Mouse (Mus musculus) embryonic facial prominence, embryonic 15.5 days (tissue): ENCODE results near the gene Senp7. TPM values are rescaled to one million over a fixed set of nuclear protein-coding genes. Genes with fewer than 3 reads are reported as not detected.

Experiments
- ATAC-seq: fragments of 200-750 bp; cut with Nextera tagmentation; 2 replicates; pipeline ENCODE4 v1.8.0; 2017; ENCODE audit warnings: low read depth, moderate TSS enrichment; ENCODE audit not compliant: insufficient number of reproducible peaks, low FRiP score, low TSS enrichment
- H3K27ac ChIP-seq: fragments of 300-500 bp; sonication (generic); replicated peaks from 2 replicates; pipeline ENCODE4 v1.5.1; 2015; ENCODE audit warnings: mild to moderate bottlenecking, inconsistent platforms
- H3K27me3 ChIP-seq: fragments of 300-500 bp; sonication (generic); 2 replicates; pipeline ENCODE4 v1.6.1; 2015; ENCODE audit warnings: inconsistent platforms
- H3K36me3 ChIP-seq: fragments of 300-500 bp; sonication (generic); 2 replicates; pipeline ENCODE4 v1.6.1; 2015; ENCODE audit warnings: mild to moderate bottlenecking, inconsistent platforms
- H3K4me1 ChIP-seq: fragments of 300-500 bp; sonication (generic); 2 replicates; pipeline ENCODE4 v1.6.1; 2015; ENCODE audit warnings: inconsistent platforms
- H3K4me2 ChIP-seq: fragments of 300-500 bp; sonication (generic); replicated peaks from 2 replicates; pipeline ENCODE4 v1.6.1; 2015; ENCODE audit warnings: mild to moderate bottlenecking, inconsistent platforms
- H3K4me3 ChIP-seq: fragments of 300-500 bp; sonication (generic); replicated peaks from 2 replicates; pipeline ENCODE4 v1.5.1; 2015; ENCODE audit warnings: mild to moderate bottlenecking, inconsistent platforms
- H3K9ac ChIP-seq: fragments of 300-500 bp; sonication (generic); 2 replicates; pipeline ENCODE4 v1.6.1; 2015; ENCODE audit warnings: inconsistent platforms
- H3K9me3 ChIP-seq: fragments of 300-500 bp; sonication (generic); replicated peaks from 2 replicates; pipeline ENCODE4 v1.6.1; 2016; ENCODE audit warnings: inconsistent platforms
- WGBS: fragments of 180-500 bp; shearing (Covaris S2); methylation state at CpG from one replicate; pipeline ENCODE4 v1.1.7; 2015; 5-methylcytosine and 5-hydroxymethylcytosine counted together
- polyA plus RNA-seq: library from polyadenylated mRNA; unstranded; fragments of >200 nt; fragmentation: Nextera tagmentation; extraction: Ambion mirVana; gene quantifications from 2 replicates; pipeline ENCODE4 v1.2.1, GENCODE M21; 2015

The Senp7 gene
- polyA plus RNA-seq, 1 experiment from 2014 or later = 33.1 TPM

- H3K27ac ChIP-seq = no peak overlapping the region
- H3K36me3 ChIP-seq = peaks cover 23% of the 10 kb centered on the region
- no peaks in the 10 kb centered on the region for H3K9me3 ChIP-seq
- peak overlapping the region; percentile 57 for H3K4me2 ChIP-seq
- H3K27me3 ChIP-seq = no peaks in the 10 kb centered on the region
- H3K9ac ChIP-seq = peak overlapping the region; percentile 88; the same call in 1 of the 2 replicates
- H3K4me3 ChIP-seq = peak overlapping the region; percentile 91
- H3K4me1 ChIP-seq = peaks cover 16% of the 10 kb centered on the region
- WGBS = 57% methylated on average over 6 of the region's 6 CpGs
- no peak for ATAC-seq
These were observed 11.6 kb upstream of the Senp7 start for GRCm38 (mm10) chr16:56036501-56036900.

- WGBS = under 1% methylated on average over 63 of the region's 63 CpGs
- Histone ChIP-seq H3K9me3 (no peaks in the 10 kb centered on the region), H3K27ac (peak within 1 kb of the TSS; percentile 94), H3K4me2 (peak within 1 kb of the TSS; percentile 57), H3K9ac (peak within 1 kb of the TSS; percentile 88), H3K36me3 (peaks cover 16% of the 10 kb centered on the region), H3K4me3 (peak within 1 kb of the TSS; percentile 91), H3K27me3 (no peaks in the 10 kb centered on the region), H3K4me1 (peaks cover 16% of the 10 kb centered on the region)
- peak; percentile 99 for ATAC-seq
These were observed 10.8 kb upstream of the Senp7 start, which contains the start of gene Trmt10c for GRCm38 (mm10) chr16:56037138-56038010. Trmt10c (minus strand) TSS chr16:56037819.

- H3K27ac ChIP-seq = peak overlapping the region; percentile 94
- H3K4me1 ChIP-seq = peaks cover 16% of the 10 kb centered on the region
- H3K9ac ChIP-seq = peak overlapping the region; percentile 88
- H3K4me3 ChIP-seq = peak overlapping the region; percentile 91
- H3K9me3 ChIP-seq = no peaks in the 10 kb centered on the region
- peak overlapping the region; percentile 57 for H3K4me2 ChIP-seq
- no peak for ATAC-seq
- WGBS = 27% methylated on average over 8 of the region's 8 CpGs
- H3K27me3 ChIP-seq = no peaks in the 10 kb centered on the region
- H3K36me3 ChIP-seq = peaks cover 12% of the 10 kb centered on the region
These were observed 10.0 kb upstream of the Senp7 start for GRCm38 (mm10) chr16:56038090-56038489.

DNA sequence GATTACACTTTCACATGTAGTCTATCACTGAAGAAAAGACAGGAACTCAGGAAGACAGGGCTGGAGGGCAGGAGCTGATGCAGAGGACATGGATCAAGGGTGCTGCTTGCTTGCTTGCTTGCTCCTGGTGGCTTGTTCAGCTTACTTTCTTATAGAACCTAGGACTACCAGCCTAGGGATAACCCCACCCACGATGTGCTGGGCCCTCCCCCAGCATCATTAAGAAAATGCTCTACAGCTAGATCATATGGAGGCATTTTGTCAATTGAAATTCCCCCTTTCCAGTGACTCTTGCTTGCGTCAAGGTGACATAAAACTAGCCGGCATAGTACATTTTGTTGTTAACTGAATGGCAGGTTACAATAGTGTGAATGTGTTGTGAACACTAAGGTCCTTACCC lies 7.8 kb downstream of the Senp7 start:
- H3K4me3 ChIP-seq = no peak overlapping the region
- ATAC-seq = no peak
- H3K4me1 ChIP-seq = no peaks in the 10 kb centered on the region
- H3K36me3 ChIP-seq = no peaks in the 10 kb centered on the region
- no peak overlapping the region for H3K9ac ChIP-seq
- no peaks in the 10 kb centered on the region for H3K9me3 ChIP-seq
- H3K27ac ChIP-seq = no peak overlapping the region
- WGBS = 79% methylated on average over 3 of the region's 3 CpGs
- no peak overlapping the region for H3K4me2 ChIP-seq
- no peaks in the 10 kb centered on the region for H3K27me3 ChIP-seq

GRCm38 (mm10) chr16:56056944-56057590 lies 8.9 kb downstream of the Senp7 start:
- Histone ChIP-seq H3K27ac (no peak overlapping the region), H3K27me3 (no peaks in the 10 kb centered on the region), H3K4me2 (no peak overlapping the region), H3K9ac (no peak overlapping the region), H3K9me3 (no peaks in the 10 kb centered on the region), H3K4me3 (no peak overlapping the region), H3K4me1 (no peaks in the 10 kb centered on the region), H3K36me3 (no peaks in the 10 kb centered on the region)
- ATAC-seq = no peak
- WGBS = 59% methylated on average over 7 of the region's 7 CpGs

GRCm38 (mm10) chr16:56058151-56058550 lies 10.0 kb downstream of the Senp7 start:
- Histone ChIP-seq H3K4me1 (no peaks in the 10 kb centered on the region), H3K27me3 (no peaks in the 10 kb centered on the region), H3K9ac (no peak overlapping the region), H3K27ac (no peak overlapping the region), H3K36me3 (no peaks in the 10 kb centered on the region), H3K4me3 (no peak overlapping the region), H3K4me2 (no peak overlapping the region), H3K9me3 (no peaks in the 10 kb centered on the region)
- 81% methylated on average over 10 of the region's 10 CpGs for WGBS
- no peak for ATAC-seq

DNA sequence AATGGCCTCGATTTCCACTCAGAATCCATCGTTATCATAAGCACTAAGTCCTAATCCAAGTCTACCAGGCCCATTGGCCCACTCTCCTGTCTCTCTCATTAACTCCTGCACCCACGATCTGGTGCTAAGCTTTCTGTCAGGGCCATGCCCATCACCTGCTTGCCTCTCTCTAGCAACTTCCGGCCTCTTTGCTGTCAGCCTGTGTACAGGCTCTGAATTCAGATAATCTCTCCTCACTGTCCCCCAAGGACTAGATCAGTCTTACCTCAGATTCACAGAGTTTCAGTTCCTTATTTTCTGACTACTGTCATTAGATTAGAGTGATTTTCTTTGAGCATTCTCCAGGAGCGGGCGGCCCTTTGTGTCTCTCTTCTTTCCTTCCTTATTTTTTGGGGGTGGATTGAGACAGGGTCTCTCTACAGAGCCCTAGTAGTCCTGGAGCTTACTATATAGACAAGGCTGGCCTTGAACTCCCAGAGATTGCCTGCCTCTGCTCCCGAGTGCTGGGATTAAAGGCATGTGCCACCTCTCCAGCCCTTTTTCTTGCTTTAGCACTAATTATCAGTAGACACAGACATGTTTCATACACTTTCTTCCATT lies 14.0 kb downstream of the Senp7 start:
- no peaks in the 10 kb centered on the region for H3K9me3 ChIP-seq
- H3K4me2 ChIP-seq = no peak overlapping the region
- WGBS = 71% methylated on average over 7 of the region's 7 CpGs
- H3K27ac ChIP-seq = no peak overlapping the region
- H3K36me3 ChIP-seq = no peaks in the 10 kb centered on the region
- no peak overlapping the region for H3K9ac ChIP-seq
- H3K4me3 ChIP-seq = no peak overlapping the region
- no peak for ATAC-seq
- no peaks in the 10 kb centered on the region for H3K27me3 ChIP-seq
- no peaks in the 10 kb centered on the region for H3K4me1 ChIP-seq

GRCm38 (mm10) chr16:56062981-56063380 lies 14.8 kb downstream of the Senp7 start:
- Histone ChIP-seq H3K36me3 (no peaks in the 10 kb centered on the region), H3K27me3 (no peaks in the 10 kb centered on the region), H3K27ac (no peak overlapping the region), H3K4me1 (no peaks in the 10 kb centered on the region), H3K4me2 (no peak overlapping the region), H3K9ac (no peak overlapping the region), H3K9me3 (no peaks in the 10 kb centered on the region), H3K4me3 (no peak overlapping the region)
- ATAC-seq = no peak
- 62% methylated on average over 11 of the region's 11 CpGs for WGBS

DNA sequence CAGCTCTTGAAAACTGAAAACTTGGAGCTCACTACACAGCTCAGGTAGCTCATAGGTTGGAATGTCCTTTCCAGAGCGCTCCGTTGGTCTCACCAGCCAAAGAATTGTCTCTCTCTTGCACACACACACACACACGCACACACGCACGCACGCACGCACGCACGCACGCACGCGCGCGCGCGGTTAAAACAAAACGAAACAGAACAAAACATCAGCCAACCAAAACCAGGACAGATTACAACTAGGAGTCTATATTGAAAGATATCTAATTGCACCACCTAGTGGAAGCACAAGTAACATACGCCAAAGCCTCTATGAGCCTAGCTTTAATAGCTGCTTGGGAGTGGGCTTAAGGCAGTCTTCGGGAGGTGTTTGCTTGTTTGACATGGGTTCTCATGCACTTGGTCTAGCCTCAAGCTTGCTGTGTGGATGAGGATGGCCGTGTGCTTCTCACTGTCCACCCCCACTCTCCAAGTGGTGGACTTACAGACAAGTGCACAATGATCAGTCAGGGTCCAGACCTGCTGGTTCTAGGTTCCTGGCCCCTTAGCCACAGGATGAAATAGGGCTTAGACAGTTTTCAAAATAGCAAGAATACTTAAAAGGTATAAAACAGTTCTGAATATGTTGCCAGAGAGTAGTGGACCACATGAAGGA lies 16.3 kb downstream of the Senp7 start:
- no peaks in the 10 kb centered on the region for H3K36me3 ChIP-seq
- 6% methylated on average over 20 of the region's 20 CpGs for WGBS
- H3K27me3 ChIP-seq = no peaks in the 10 kb centered on the region
- H3K4me1 ChIP-seq = no peaks in the 10 kb centered on the region
- ATAC-seq = peak; percentile 85
- peak overlapping the region; percentile 68; the same call in 1 of the 2 replicates for H3K27ac ChIP-seq
- H3K4me2 ChIP-seq = peak overlapping the region; percentile 63
- peak overlapping the region; percentile 48 for H3K4me3 ChIP-seq
- H3K9me3 ChIP-seq = no peaks in the 10 kb centered on the region
- H3K9ac ChIP-seq = peak overlapping the region; percentile 53

- Histone ChIP-seq H3K27ac (no peak overlapping the region), H3K9me3 (no peaks in the 10 kb centered on the region), H3K4me1 (no peaks in the 10 kb centered on the region), H3K9ac (no peak overlapping the region), H3K27me3 (no peaks in the 10 kb centered on the region), H3K36me3 (no peaks in the 10 kb centered on the region), H3K4me3 (no peak overlapping the region), H3K4me2 (no peak overlapping the region)
- 43% methylated on average over 8 of the region's 8 CpGs for WGBS
- no peak for ATAC-seq
These were observed 18.0 kb downstream of the Senp7 start for GRCm38 (mm10) chr16:56066113-56066512.

DNA sequence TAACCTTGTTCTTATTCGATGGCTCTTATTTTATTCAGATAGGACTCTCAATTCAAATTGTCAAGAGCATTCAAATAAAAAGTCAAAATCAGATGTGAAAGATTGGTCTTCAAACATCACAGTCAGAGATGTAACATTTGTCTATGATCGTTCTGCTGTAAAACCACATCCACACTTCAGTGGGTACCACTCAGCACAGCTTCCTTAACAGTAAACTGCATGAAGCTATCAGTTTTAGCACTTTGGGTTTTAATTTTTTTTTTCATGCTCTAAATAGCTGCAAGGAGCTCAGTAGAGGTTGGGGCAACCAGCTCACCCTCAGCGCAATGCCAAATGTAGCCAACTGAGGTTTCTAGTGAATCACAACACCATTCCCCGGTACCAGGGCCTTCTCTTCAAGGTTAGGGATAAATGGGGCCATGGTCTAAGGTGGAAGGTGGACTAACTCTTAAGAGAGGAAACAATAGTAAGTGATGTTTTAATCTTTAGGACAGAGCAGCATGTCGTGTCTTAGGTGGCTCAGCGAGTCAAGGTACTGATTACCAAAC lies 20.5 kb downstream of the Senp7 start:
- no peak for ATAC-seq
- H3K36me3 ChIP-seq = no peaks in the 10 kb centered on the region
- H3K9ac ChIP-seq = no peak overlapping the region
- no peaks in the 10 kb centered on the region for H3K9me3 ChIP-seq
- no peaks in the 10 kb centered on the region for H3K4me1 ChIP-seq
- no peak overlapping the region for H3K27ac ChIP-seq
- WGBS = 89% methylated on average over 6 of the region's 6 CpGs
- no peaks in the 10 kb centered on the region for H3K27me3 ChIP-seq
- no peak overlapping the region for H3K4me2 ChIP-seq
- no peak overlapping the region for H3K4me3 ChIP-seq
